Mouse (Mus musculus) hindbrain, embryonic 11.5 days (tissue): ENCODE measurements around the gene Sipa1l3. TPM values are rescaled to one million over a fixed set of nuclear protein-coding genes. Genes with fewer than 3 reads are reported as not detected.

Experiments
- ATAC-seq: fragments of 200-750 bp; cut with Nextera tagmentation; 2 replicates; pipeline ENCODE4 v1.8.0; 2017; ENCODE audit warnings: mild to moderate bottlenecking, moderate TSS enrichment, moderate library complexity; ENCODE audit not compliant: low FRiP score
- DNase-seq: peaks from one replicate; pipeline ENCODE4 v3.0.0-alpha.2; 2015; ENCODE audit warnings: low spot score
- H3K27ac ChIP-seq: fragments of 300-500 bp; sonication (generic); 2 replicates; pipeline ENCODE4 v1.5.1; 2014; ENCODE audit warnings: mild to moderate bottlenecking, low read depth, low read length
- H3K27me3 ChIP-seq: fragments of 300-500 bp; sonication (generic); 2 replicates; pipeline ENCODE4 v1.6.1; 2014; ENCODE audit warnings: mild to moderate bottlenecking, low read length, moderate library complexity, mixed read lengths; ENCODE audit not compliant: control insufficient read depth, insufficient read depth
- H3K36me3 ChIP-seq: fragments of 300-500 bp; sonication (generic); 2 replicates; pipeline ENCODE4 v1.6.1; 2014; ENCODE audit warnings: mild to moderate bottlenecking, low read length, moderate library complexity, mixed read lengths; ENCODE audit not compliant: control insufficient read depth, insufficient read depth
- H3K4me1 ChIP-seq: fragments of 300-500 bp; sonication (generic); replicated peaks from 2 replicates; pipeline ENCODE4 v1.6.1; 2014; ENCODE audit warnings: low read length, mixed read lengths; ENCODE audit not compliant: control insufficient read depth, insufficient read depth
- H3K4me2 ChIP-seq: fragments of 300-500 bp; sonication (generic); replicated peaks from 2 replicates; pipeline ENCODE4 v1.6.1; 2014; ENCODE audit warnings: mild to moderate bottlenecking, low read depth, low read length
- H3K4me3 ChIP-seq: fragments of 300-500 bp; sonication (generic); 2 replicates; pipeline ENCODE4 v1.5.1; 2014; ENCODE audit warnings: low read depth, low read length
- H3K9ac ChIP-seq: fragments of 300-500 bp; sonication (generic); 2 replicates; pipeline ENCODE4 v1.6.1; 2014; ENCODE audit warnings: low read depth, low read length
- H3K9me3 ChIP-seq: fragments of 300-500 bp; sonication (generic); 2 replicates; pipeline ENCODE4 v1.6.1; 2016; ENCODE audit warnings: low read length; ENCODE audit not compliant: control insufficient read depth
- WGBS: fragments of 180-500 bp; shearing (Covaris S2); extraction: QIAGEN DNeasy Blood & Tissue Kit; methylation state at CpG from one replicate; pipeline ENCODE4 v1.1.7; 2014; 5-methylcytosine and 5-hydroxymethylcytosine counted together
- polyA plus RNA-seq: library from polyadenylated mRNA; unstranded; fragments of >200 nt; fragmentation: Nextera tagmentation; extraction: Ambion mirVana; gene quantifications from 2 replicates; pipeline ENCODE4 v1.2.1, GENCODE M21; 2014

Gene Sipa1l3
- polyA plus RNA-seq, 1 experiment from 2014 or later, result 11.2 TPM

- no peaks in the 10 kb centered on the region for H3K27me3 ChIP-seq
- no peak overlapping the region for H3K9ac ChIP-seq
- DNase-seq, result no peak
- WGBS, result 74% methylated on average over 5 of the region's 5 CpGs
- H3K4me2 ChIP-seq, result peak overlapping the region; percentile 59
- H3K4me3 ChIP-seq, result no peak overlapping the region
- no peak overlapping the region for H3K27ac ChIP-seq
- H3K9me3 ChIP-seq, result no peaks in the 10 kb centered on the region
- no peaks in the 10 kb centered on the region; the same call in 1 of the 2 replicates for H3K4me1 ChIP-seq
- no peaks in the 10 kb centered on the region for H3K36me3 ChIP-seq
- no peak for ATAC-seq
Observed at GRCm38 (mm10) chr7:29517178-29517577, 1.3 kb downstream of the Sipa1l3 start.

- WGBS, result 83% methylated on average over 3 of the region's 3 CpGs
- H3K9ac ChIP-seq, result no peak overlapping the region
- H3K27me3 ChIP-seq, result no peaks in the 10 kb centered on the region
- DNase-seq (no peak), ATAC-seq (no peak)
- H3K4me1 ChIP-seq, result no peaks in the 10 kb centered on the region; the same call in 1 of the 2 replicates
- no peak overlapping the region for H3K27ac ChIP-seq
- H3K9me3 ChIP-seq, result no peaks in the 10 kb centered on the region
- H3K4me2 ChIP-seq, result no peak overlapping the region
- no peaks in the 10 kb centered on the region for H3K36me3 ChIP-seq
- H3K4me3 ChIP-seq, result no peak overlapping the region
Observed at GRCm38 (mm10) chr7:29515652-29516051, 2.8 kb downstream of the Sipa1l3 start.

- WGBS, result 57% methylated on average over 4 of the region's 4 CpGs
- no peak for DNase-seq
- Histone ChIP-seq H3K9ac (no peak overlapping the region), H3K9me3 (no peaks in the 10 kb centered on the region), H3K4me2 (no peak overlapping the region), H3K4me1 (no peaks in the 10 kb centered on the region; the same call in 1 of the 2 replicates), H3K4me3 (no peak overlapping the region), H3K27me3 (no peaks in the 10 kb centered on the region), H3K36me3 (no peaks in the 10 kb centered on the region), H3K27ac (no peak overlapping the region)
- ATAC-seq, result no peak
Observed at GRCm38 (mm10) chr7:29512729-29513128, 5.7 kb downstream of the Sipa1l3 start.

DNA sequence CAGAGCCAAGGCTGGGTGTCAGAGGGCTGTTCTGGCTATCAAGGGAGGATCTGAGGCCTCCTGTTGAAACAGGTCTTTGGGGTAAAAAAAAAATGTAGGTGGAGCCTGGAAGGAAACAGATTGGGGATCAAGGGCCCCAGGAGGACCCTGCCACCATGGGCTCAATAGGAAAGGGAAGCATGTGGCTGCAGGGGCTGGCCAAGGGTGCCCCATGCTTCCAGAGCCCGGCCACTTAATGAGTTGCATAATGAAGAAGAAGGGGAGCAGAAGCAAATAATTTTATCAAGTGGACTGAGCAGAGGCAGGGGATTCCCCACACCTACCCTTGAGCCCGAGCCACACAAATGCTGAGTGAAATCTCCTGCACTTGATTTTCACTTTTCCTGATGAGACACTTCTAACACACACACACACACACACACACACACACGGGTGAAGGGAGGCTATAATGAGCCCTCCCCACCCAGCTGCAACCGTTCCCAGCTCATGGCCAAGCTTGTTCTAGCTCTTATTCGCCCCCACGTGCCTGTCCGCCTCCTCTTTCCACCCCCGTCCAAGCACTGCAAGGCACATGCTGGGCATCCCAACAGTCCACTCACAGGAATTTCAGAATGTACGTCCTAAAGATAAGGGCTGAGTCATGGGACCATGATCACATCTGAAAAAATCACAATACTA is 6.7 kb downstream of the Sipa1l3 start:
- Histone ChIP-seq H3K27me3 (no peaks in the 10 kb centered on the region), H3K36me3 (no peaks in the 10 kb centered on the region), H3K4me1 (no peaks in the 10 kb centered on the region; the same call in 1 of the 2 replicates), H3K9me3 (no peaks in the 10 kb centered on the region), H3K27ac (no peak overlapping the region), H3K9ac (no peak overlapping the region), H3K4me3 (no peak overlapping the region), H3K4me2 (no peak overlapping the region)
- WGBS, result 67% methylated on average over 9 of the region's 9 CpGs
- DNase-seq (no peak), ATAC-seq (no peak)

- H3K36me3 ChIP-seq, result no peaks in the 10 kb centered on the region
- no peaks in the 10 kb centered on the region for H3K9me3 ChIP-seq
- H3K4me1 ChIP-seq, result peaks cover 7% of the 10 kb centered on the region
- no peak overlapping the region for H3K9ac ChIP-seq
- no peak overlapping the region for H3K27ac ChIP-seq
- DNase-seq (no peak), ATAC-seq (no peak)
- WGBS, result 86% methylated on average over 7 of the region's 7 CpGs
- H3K27me3 ChIP-seq, result no peaks in the 10 kb centered on the region
- no peak overlapping the region for H3K4me2 ChIP-seq
- H3K4me3 ChIP-seq, result no peak overlapping the region
Observed at GRCm38 (mm10) chr7:29508522-29508921, 9.9 kb downstream of the Sipa1l3 start.

DNA sequence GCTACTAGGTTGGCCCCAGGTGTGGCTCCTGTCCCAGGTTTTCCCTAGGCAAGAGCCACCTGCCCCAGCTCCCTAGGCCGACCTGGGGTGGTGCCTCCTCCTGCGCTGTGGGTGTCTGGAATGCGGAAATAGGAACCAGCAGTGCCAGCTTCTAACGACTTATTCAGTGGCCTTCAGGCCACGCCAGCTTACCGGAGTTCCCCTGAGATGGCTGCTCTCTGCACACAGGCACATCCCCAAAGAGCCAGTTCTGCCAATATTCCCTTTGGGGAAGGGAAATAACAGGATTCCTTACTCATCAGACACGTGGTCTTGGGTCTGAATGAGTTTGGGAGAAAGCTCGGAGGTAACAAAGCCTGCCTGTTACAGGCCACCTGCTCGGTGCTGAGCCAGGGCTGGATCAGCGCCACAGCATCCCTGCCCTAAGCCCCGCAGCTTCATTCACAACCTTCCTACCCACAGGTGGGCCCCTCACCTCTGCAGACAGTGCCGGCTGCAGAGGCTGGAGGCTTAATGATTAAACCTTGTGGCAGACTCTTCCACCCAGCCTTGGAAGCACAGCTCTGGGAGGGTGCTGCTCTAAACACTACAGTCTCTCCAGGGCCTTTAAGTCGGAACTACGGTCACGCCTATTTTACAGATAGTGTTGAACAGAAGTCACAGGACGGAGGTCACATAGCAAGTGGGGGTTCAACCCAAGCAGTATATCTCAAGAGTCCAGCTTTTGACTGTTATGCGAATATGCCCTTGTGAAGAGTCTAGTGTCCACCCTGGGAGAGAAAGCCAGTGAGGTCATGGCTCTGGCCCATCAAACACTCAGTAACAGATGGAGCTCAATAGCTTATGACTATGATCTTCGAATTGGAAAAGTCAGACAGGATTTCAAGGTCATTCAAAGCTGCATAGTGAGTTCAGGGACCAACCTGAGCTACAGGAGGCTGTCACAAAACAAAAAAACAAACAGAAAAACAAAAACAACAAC is 12.8 kb downstream of the Sipa1l3 start:
- 27% methylated on average over 18 of the region's 18 CpGs for WGBS
- ATAC-seq, result no peak
- Histone ChIP-seq H3K9ac (peak overlapping the region; percentile 15; the same call in 1 of the 2 replicates), H3K36me3 (no peaks in the 10 kb centered on the region), H3K4me1 (peaks cover 7% of the 10 kb centered on the region), H3K27ac (no peak overlapping the region), H3K4me3 (no peak overlapping the region), H3K9me3 (no peaks in the 10 kb centered on the region), H3K27me3 (no peaks in the 10 kb centered on the region), H3K4me2 (no peak overlapping the region; the same call in 1 of the 2 replicates)
- no peak for DNase-seq

DNA sequence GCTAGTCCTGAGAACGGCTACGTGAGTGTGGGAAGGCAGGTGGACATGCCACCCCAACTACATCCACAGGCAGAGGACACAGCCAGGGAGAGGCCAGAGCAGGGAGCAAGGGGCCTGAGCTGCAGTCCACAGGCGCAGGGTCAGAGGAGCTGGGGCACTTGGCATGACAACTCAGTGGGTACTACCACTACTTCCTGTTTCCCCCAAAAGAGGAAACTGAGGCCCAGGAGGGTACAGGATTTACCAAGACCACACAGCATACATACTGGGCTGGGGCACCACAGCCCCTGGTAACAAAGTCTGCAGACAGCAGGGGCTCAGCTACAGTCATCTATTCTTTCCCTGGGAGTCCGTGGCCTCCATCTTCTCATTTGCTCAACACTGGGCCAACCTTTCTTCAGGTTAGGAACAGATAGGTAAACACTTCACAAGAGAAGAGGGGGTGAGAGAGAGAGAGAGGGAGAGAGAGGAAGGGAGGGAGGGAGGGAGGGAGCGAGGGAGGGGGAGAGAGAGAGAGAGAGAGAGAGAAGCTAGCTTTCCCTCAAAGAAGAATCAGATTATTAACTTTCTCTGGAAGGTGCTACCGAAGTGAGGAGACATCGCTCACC is 13.7 kb downstream of the Sipa1l3 start:
- H3K4me1 ChIP-seq, result peaks cover 7% of the 10 kb centered on the region
- H3K4me3 ChIP-seq, result no peak overlapping the region
- no peaks in the 10 kb centered on the region for H3K36me3 ChIP-seq
- no peak for DNase-seq
- no peak for ATAC-seq
- H3K4me2 ChIP-seq, result no peak overlapping the region
- no peak overlapping the region for H3K9ac ChIP-seq
- H3K27ac ChIP-seq, result no peak overlapping the region
- H3K9me3 ChIP-seq, result no peaks in the 10 kb centered on the region
- no peaks in the 10 kb centered on the region for H3K27me3 ChIP-seq
- WGBS, result 68% methylated on average over 7 of the region's 7 CpGs

DNA sequence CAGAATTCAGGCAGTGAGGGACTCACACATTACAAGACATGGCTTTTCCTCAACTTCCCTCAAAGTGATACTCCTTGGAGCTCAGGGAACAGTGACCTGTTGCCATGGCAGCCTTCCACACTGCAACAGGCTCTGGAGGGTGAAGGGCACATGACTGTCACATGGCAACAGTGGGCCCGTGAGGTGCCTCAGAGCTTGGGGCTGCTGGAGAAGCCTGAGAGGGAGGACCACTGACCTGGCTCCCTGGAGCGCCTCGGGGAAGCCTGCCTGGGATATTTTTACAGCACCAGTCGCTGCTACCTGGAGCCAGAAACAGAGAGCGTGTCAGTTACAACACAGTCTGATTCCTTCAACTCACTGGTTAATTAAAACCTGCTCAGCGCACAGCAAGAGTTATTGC is 14.8 kb downstream of the Sipa1l3 start:
- H3K36me3 ChIP-seq, result no peaks in the 10 kb centered on the region
- H3K4me2 ChIP-seq, result no peak overlapping the region
- no peaks in the 10 kb centered on the region for H3K9me3 ChIP-seq
- H3K27me3 ChIP-seq, result no peaks in the 10 kb centered on the region
- DNase-seq, result no peak
- WGBS, result 67% methylated on average over 6 of the region's 6 CpGs
- no peak for ATAC-seq
- no peak overlapping the region for H3K4me3 ChIP-seq
- no peak overlapping the region for H3K27ac ChIP-seq
- H3K9ac ChIP-seq, result no peak overlapping the region
- peaks cover 7% of the 10 kb centered on the region for H3K4me1 ChIP-seq
